Mouse (Mus musculus): ENCODE data around the gene Zfp281. TPM values are rescaled to one million over a fixed set of nuclear protein-coding genes. Genes with fewer than 3 reads are reported as not detected.

Zfp281 gene
- polyA plus RNA-seq, 1 experiment from 2014 or later, result 12.0 TPM

DNA sequence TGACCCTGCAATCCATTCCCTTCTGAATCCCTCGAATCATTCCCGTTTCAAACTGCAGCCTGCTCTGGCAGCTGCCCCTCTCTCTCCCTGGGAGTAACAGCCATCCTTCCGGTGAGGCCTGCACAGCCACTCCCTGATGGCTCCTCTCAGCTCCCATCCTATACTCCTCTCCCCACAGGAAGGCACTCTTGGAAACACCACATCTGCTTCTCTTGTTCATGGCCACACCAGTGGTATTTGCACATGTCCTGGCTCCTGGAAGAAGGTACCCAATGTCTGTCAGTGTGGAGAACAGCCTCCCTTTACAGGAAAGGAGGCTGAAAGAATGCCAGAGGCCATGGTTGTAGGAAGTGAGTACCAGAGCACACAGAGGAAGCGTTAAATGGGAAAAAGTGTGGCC, 19.8 kb downstream of the Zfp281 start:
- Histone ChIP-seq H3K4me1 (ENCODE audit: control insufficient read depth, insufficient read depth, low read length) (no peaks in the 10 kb centered on the region), H3K36me3 (ENCODE audit: control insufficient read depth, insufficient read depth, low read length) (no peaks in the 10 kb centered on the region), H3K27me3 (replicated peaks; ENCODE audit: control insufficient read depth, insufficient read depth, low read length) (no peaks in the 10 kb centered on the region), H3K9me3 (ENCODE audit: control insufficient read depth, low read length) (no peaks in the 10 kb centered on the region), H3K27ac (ENCODE audit: low read length) (no peak overlapping the region), H3K4me2 (ENCODE audit: low read depth, low read length) (no peak overlapping the region), H3K4me3 (ENCODE audit: low read length) (no peak overlapping the region), H3K9ac (ENCODE audit: low read depth, low read length) (no peak overlapping the region)
- WGBS, result 48% methylated on average over 4 of the region's 4 CpGs
- no peak for ATAC-seq

- WGBS, result 83% methylated on average over 8 of the region's 8 CpGs
- Histone ChIP-seq H3K36me3 (ENCODE audit: control insufficient read depth, insufficient read depth, low read length) (no peaks in the 10 kb centered on the region), H3K4me1 (ENCODE audit: control insufficient read depth, insufficient read depth, low read length) (no peaks in the 10 kb centered on the region), H3K27me3 (replicated peaks; ENCODE audit: control insufficient read depth, insufficient read depth, low read length) (no peaks in the 10 kb centered on the region), H3K9me3 (ENCODE audit: control insufficient read depth, low read length) (no peaks in the 10 kb centered on the region), H3K4me2 (ENCODE audit: low read depth, low read length) (no peak overlapping the region), H3K27ac (ENCODE audit: low read length) (no peak overlapping the region), H3K4me3 (ENCODE audit: low read length) (no peak overlapping the region), H3K9ac (ENCODE audit: low read depth, low read length) (no peak overlapping the region)
- no peak for ATAC-seq
These were observed 21.3 kb downstream of the Zfp281 start for GRCm38 (mm10) chr1:136645849-136646625.

DNA sequence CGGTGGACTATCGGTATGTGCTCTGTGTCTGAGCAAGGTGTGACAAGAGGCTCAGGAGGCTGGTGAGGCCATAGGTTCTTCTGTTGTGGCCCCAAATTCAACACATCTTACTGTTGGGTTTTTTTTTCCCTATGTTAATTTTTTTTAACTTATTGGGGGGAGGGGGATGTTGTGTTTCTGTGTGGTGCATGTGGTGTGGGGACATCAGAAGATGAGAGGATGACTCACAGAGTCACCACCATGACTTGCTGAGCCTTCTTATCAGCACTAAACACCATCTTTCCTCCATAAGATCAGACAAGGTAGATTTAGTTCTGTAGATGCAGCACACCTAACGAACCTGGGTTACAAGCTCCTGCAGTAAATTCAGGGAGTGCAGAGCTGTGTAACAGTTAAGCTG, 27.4 kb downstream of the Zfp281 start:
- no peak overlapping the region for H3K4me3 ChIP-seq (ENCODE audit: low read length)
- no peaks in the 10 kb centered on the region; the same call in 1 of the 2 replicates for H3K4me1 ChIP-seq (ENCODE audit: control insufficient read depth, insufficient read depth, low read length)
- 88% methylated on average over 3 of the region's 3 CpGs for WGBS
- no peaks in the 10 kb centered on the region for H3K36me3 ChIP-seq (ENCODE audit: control insufficient read depth, insufficient read depth, low read length)
- ATAC-seq, result no peak
- no peak overlapping the region for H3K27ac ChIP-seq (ENCODE audit: low read length)
- no peaks in the 10 kb centered on the region for H3K9me3 ChIP-seq (ENCODE audit: control insufficient read depth, low read length)
- no peaks in the 10 kb centered on the region for H3K27me3 ChIP-seq (replicated peaks; ENCODE audit: control insufficient read depth, insufficient read depth, low read length)
- no peak overlapping the region for H3K9ac ChIP-seq (ENCODE audit: low read depth, low read length)
- no peak overlapping the region for H3K4me2 ChIP-seq (ENCODE audit: low read depth, low read length)

DNA sequence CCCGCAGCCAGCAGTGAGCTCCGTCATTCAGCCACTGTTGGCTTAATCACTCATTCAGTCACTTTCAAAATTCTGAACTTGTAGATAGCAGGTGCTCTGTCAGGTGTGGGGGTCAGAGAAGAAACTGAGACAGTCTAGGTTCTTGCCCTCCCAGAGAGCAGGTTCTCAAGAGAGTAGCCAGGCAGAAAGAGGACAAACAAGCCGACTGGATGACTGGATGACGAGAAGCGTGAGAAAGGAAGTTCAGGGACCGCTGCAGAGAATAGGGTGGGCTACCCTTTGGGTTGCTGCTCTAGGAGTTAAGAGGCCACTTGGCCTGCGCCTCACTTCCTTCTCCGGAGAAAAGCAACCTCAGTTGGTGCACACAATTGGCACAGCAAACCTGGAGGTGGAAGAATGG, 28.8 kb downstream of the Zfp281 start:
- H3K9ac ChIP-seq (ENCODE audit: low read depth, low read length), result no peak overlapping the region
- H3K4me3 ChIP-seq (ENCODE audit: low read length), result no peak overlapping the region
- no peak for ATAC-seq
- no peaks in the 10 kb centered on the region for H3K27me3 ChIP-seq (replicated peaks; ENCODE audit: control insufficient read depth, insufficient read depth, low read length)
- H3K36me3 ChIP-seq (ENCODE audit: control insufficient read depth, insufficient read depth, low read length), result no peaks in the 10 kb centered on the region
- no peaks in the 10 kb centered on the region for H3K9me3 ChIP-seq (ENCODE audit: control insufficient read depth, low read length)
- H3K4me2 ChIP-seq (ENCODE audit: low read depth, low read length), result no peak overlapping the region
- no peaks in the 10 kb centered on the region; the same call in 1 of the 2 replicates for H3K4me1 ChIP-seq (ENCODE audit: control insufficient read depth, insufficient read depth, low read length)
- 88% methylated on average over 8 of the region's 8 CpGs for WGBS
- no peak overlapping the region for H3K27ac ChIP-seq (ENCODE audit: low read length)

GRCm38 (mm10) chr1:136654385-136654784, 29.7 kb downstream of the Zfp281 start:
- H3K4me2 ChIP-seq (ENCODE audit: low read depth, low read length), result no peak overlapping the region
- 49% methylated on average over 11 of the region's 11 CpGs for WGBS
- no peaks in the 10 kb centered on the region for H3K27me3 ChIP-seq (replicated peaks; ENCODE audit: control insufficient read depth, insufficient read depth, low read length)
- no peaks in the 10 kb centered on the region for H3K9me3 ChIP-seq (ENCODE audit: control insufficient read depth, low read length)
- no peaks in the 10 kb centered on the region for H3K36me3 ChIP-seq (ENCODE audit: control insufficient read depth, insufficient read depth, low read length)
- H3K4me3 ChIP-seq (ENCODE audit: low read length), result no peak overlapping the region
- no peak for ATAC-seq
- no peaks in the 10 kb centered on the region; the same call in 1 of the 2 replicates for H3K4me1 ChIP-seq (ENCODE audit: control insufficient read depth, insufficient read depth, low read length)
- H3K9ac ChIP-seq (ENCODE audit: low read depth, low read length), result no peak overlapping the region
- no peak overlapping the region for H3K27ac ChIP-seq (ENCODE audit: low read length)

DNA sequence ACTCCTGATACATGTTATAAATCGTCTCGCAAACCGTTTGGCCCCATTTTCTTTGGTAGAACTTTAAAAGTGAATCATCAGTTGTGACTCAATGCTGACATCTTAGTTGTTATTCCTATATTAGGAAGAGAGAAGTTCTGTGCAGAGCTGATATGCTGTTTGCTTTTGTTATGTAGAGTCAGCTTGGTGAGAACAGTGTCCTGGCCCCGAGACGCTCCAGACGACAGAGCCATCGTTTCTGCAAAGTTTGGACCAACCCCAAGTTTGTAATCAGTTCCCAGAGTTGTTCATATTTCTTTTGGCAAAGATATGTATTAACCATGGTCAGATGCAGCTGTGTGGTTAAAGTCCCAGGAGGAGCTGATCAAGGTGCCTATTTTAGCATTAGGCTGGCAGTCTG, 31.9 kb downstream of the Zfp281 start:
- H3K4me2 ChIP-seq (ENCODE audit: low read depth, low read length), result no peak overlapping the region
- H3K4me3 ChIP-seq (ENCODE audit: low read length), result no peak overlapping the region
- WGBS, result 59% methylated on average over 7 of the region's 7 CpGs

GRCm38 (mm10) chr1:136658456-136659227, 33.9 kb downstream of the Zfp281 start:
- Histone ChIP-seq H3K4me2 (ENCODE audit: low read depth, low read length) (no peak overlapping the region), H3K9ac (ENCODE audit: low read depth, low read length) (no peak overlapping the region), H3K27ac (ENCODE audit: low read length) (no peak overlapping the region), H3K36me3 (ENCODE audit: control insufficient read depth, insufficient read depth, low read length) (no peaks in the 10 kb centered on the region), H3K4me1 (ENCODE audit: control insufficient read depth, insufficient read depth, low read length) (no peaks in the 10 kb centered on the region; the same call in 1 of the 2 replicates), H3K9me3 (ENCODE audit: control insufficient read depth, low read length) (no peaks in the 10 kb centered on the region), H3K27me3 (replicated peaks; ENCODE audit: control insufficient read depth, insufficient read depth, low read length) (no peaks in the 10 kb centered on the region), H3K4me3 (ENCODE audit: low read length) (no peak overlapping the region)
- WGBS, result 88% methylated on average over 13 of the region's 13 CpGs
- ATAC-seq, result no peak

More for the DNA sequence above, 31.9 kb downstream of the Zfp281 start:
- H3K9me3 ChIP-seq (ENCODE audit: control insufficient read depth, low read length), result no peaks in the 10 kb centered on the region
- no peaks in the 10 kb centered on the region for H3K27me3 ChIP-seq (replicated peaks; ENCODE audit: control insufficient read depth, insufficient read depth, low read length)
- H3K27ac ChIP-seq (ENCODE audit: low read length), result no peak overlapping the region
- no peaks in the 10 kb centered on the region; the same call in 1 of the 2 replicates for H3K4me1 ChIP-seq (ENCODE audit: control insufficient read depth, insufficient read depth, low read length)
- H3K9ac ChIP-seq (ENCODE audit: low read depth, low read length), result no peak overlapping the region
- no peaks in the 10 kb centered on the region for H3K36me3 ChIP-seq (ENCODE audit: control insufficient read depth, insufficient read depth, low read length)
- no peak for ATAC-seq

DNA sequence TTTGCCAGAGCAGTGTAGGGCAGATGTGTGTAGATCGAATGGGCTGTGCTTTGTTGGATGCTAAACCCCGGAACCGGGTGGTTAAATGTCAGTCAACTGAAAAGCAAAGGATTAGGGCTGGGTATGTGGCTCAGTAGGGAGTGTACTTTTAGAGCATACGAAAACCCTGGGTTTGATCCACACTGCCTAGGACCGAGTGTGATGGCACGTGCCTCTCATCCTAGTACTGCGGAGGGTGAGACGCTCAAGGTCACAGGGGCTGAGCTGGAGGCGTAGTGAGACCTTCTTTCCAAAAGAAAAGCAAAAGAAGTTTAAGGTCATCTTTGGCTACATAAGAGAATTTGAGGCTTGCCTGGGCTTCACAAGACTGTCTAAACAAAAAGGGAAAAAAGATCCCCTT, 34.6 kb downstream of the Zfp281 start:
- 92% methylated on average over 9 of the region's 9 CpGs for WGBS
- no peak overlapping the region for H3K4me2 ChIP-seq (ENCODE audit: low read depth, low read length)

GRCm38 (mm10) chr1:136659917-136660316, 35.2 kb downstream of the Zfp281 start:
- H3K4me2 ChIP-seq (ENCODE audit: low read depth, low read length), result no peak overlapping the region
- 70% methylated on average over 9 of the region's 9 CpGs for WGBS
- ATAC-seq, result no peak
- no peak overlapping the region for H3K9ac ChIP-seq (ENCODE audit: low read depth, low read length)
- no peak overlapping the region for H3K4me3 ChIP-seq (ENCODE audit: low read length)
- H3K27ac ChIP-seq (ENCODE audit: low read length), result no peak overlapping the region
- H3K27me3 ChIP-seq (replicated peaks; ENCODE audit: control insufficient read depth, insufficient read depth, low read length), result no peaks in the 10 kb centered on the region
- H3K4me1 ChIP-seq (ENCODE audit: control insufficient read depth, insufficient read depth, low read length), result no peaks in the 10 kb centered on the region; the same call in 1 of the 2 replicates
- no peaks in the 10 kb centered on the region for H3K9me3 ChIP-seq (ENCODE audit: control insufficient read depth, low read length)
- no peaks in the 10 kb centered on the region for H3K36me3 ChIP-seq (ENCODE audit: control insufficient read depth, insufficient read depth, low read length)

More for the DNA sequence above, 34.6 kb downstream of the Zfp281 start:
- Histone ChIP-seq H3K27me3 (replicated peaks; ENCODE audit: control insufficient read depth, insufficient read depth, low read length) (no peaks in the 10 kb centered on the region), H3K9me3 (ENCODE audit: control insufficient read depth, low read length) (no peaks in the 10 kb centered on the region), H3K36me3 (ENCODE audit: control insufficient read depth, insufficient read depth, low read length) (no peaks in the 10 kb centered on the region), H3K4me3 (ENCODE audit: low read length) (no peak overlapping the region), H3K27ac (ENCODE audit: low read length) (no peak overlapping the region), H3K4me1 (ENCODE audit: control insufficient read depth, insufficient read depth, low read length) (no peaks in the 10 kb centered on the region; the same call in 1 of the 2 replicates), H3K9ac (ENCODE audit: low read depth, low read length) (no peak overlapping the region)
- no peak for ATAC-seq
